Mouse (Mus musculus): ENCODE results near the gene Fxyd3. TPM values are rescaled to one million over a fixed set of nuclear protein-coding genes. Genes with fewer than 3 reads are reported as not detected.

Gene Fxyd3
- polyA plus RNA-seq, 1 experiment from 2014 or later = 6.3 TPM

DNA sequence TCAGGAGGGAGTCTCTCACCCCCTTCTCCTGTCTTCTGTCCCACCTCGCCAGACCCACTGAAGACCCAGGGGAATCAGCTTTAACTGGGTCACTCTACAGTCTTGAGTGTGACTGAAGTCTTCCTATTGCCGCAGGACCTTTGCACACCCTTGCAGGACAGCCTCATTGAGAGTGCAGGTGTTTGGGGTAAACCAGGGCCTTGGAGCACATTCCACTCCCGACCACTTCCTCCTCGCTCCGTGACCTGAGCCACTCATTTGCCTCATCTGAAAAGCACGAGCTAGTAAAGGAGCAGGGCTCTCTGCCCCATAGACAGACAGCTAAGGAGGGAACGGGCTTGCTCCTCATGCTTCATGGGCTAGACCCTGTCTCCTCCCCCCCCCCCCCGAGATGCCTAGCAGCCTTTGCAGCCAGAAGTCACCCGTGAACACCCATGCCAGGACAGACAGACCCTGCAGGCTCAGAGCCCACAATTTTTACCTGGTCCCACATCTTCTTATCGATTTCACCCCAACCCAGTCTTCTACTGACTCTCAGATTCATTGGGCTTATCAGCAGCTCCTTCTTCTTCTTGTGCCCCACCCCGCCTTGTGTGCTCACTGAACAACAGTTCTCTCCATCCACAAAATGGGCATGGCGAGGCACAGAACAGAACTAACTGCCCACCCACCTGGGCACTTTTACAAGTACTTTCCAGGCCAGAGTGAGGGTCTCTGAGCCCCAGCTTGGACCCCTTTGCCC lies 36.1 kb downstream of the Fxyd3 start:
- H3K27ac ChIP-seq (ENCODE audit: low read depth, low read length) = no peak overlapping the region
- no peak overlapping the region for H3K4me2 ChIP-seq (replicated peaks; ENCODE audit: low read depth, low read length)
- DNase-seq (ENCODE audit: low spot score) (no peak), ATAC-seq (ENCODE audit: low FRiP score) (no peak)
- no peaks in the 10 kb centered on the region for H3K9me3 ChIP-seq (ENCODE audit: control insufficient read depth, low read length)
- no peak overlapping the region for H3K4me3 ChIP-seq (ENCODE audit: low read depth, low read length)
- 79% methylated on average over 11 of the region's 12 CpGs for WGBS
- H3K36me3 ChIP-seq (ENCODE audit: control insufficient read depth, insufficient read depth, low read length) = no peaks in the 10 kb centered on the region
- no peaks in the 10 kb centered on the region for H3K4me1 ChIP-seq (replicated peaks; ENCODE audit: control insufficient read depth, insufficient read depth, low read length)
- peaks cover 25% of the 10 kb centered on the region for H3K27me3 ChIP-seq (ENCODE audit: control insufficient read depth, insufficient read depth, low read length)
- no peak overlapping the region for H3K9ac ChIP-seq (ENCODE audit: low read depth, low read length)

DNA sequence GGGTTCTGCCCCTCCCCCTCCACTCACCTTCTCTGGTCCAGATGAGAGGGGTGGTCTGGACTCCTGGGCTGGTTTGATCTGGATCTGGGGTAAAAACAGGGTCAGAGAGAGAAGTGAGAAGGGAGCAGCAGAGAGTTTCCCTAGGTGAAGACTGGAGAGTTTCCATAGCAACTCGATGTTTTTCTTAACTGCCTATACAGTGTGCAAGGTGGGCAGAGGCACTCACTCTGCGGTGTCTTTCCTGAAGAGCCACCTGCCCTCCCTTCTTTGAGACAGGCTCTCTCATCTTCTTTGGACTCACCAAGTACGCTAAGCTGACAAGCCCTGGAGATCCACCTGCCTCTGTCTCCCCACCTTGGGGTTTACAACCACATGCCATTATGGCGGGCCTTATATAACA lies 37.5 kb downstream of the Fxyd3 start:
- ATAC-seq (ENCODE audit: low FRiP score) = no peak
- Histone ChIP-seq H3K4me2 (replicated peaks; ENCODE audit: low read depth, low read length) (no peak overlapping the region), H3K9me3 (ENCODE audit: control insufficient read depth, low read length) (no peaks in the 10 kb centered on the region), H3K36me3 (ENCODE audit: control insufficient read depth, insufficient read depth, low read length) (no peaks in the 10 kb centered on the region), H3K4me3 (ENCODE audit: low read depth, low read length) (no peak overlapping the region), H3K9ac (ENCODE audit: low read depth, low read length) (no peak overlapping the region), H3K27me3 (ENCODE audit: control insufficient read depth, insufficient read depth, low read length) (peaks cover 23% of the 10 kb centered on the region), H3K27ac (ENCODE audit: low read depth, low read length) (no peak overlapping the region), H3K4me1 (replicated peaks; ENCODE audit: control insufficient read depth, insufficient read depth, low read length) (no peaks in the 10 kb centered on the region)
- DNase-seq (ENCODE audit: low spot score) = no peak
- 88% methylated on average over 4 of the region's 4 CpGs for WGBS

DNA sequence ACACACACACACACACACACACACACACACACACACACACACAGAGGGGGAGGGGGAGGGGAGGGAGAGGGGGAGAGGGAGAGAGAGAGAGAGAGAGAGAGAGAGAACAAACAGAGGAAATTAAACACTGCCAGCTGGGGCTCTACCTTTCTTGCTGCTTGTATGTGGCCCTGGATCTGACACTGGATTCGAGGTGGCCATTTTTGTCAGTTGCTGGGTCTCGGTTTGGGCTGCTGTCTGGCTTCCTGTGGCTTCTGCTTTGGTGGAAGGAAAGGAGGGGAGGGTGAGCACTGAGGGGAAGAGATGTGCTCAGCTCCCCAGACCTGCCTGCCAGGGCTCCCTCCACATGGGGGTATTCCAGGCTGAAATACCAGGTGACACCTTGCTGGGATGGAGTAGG lies 38.8 kb downstream of the Fxyd3 start:
- no peaks in the 10 kb centered on the region for H3K4me1 ChIP-seq (replicated peaks; ENCODE audit: control insufficient read depth, insufficient read depth, low read length)
- WGBS = 72% methylated on average over 2 of the region's 2 CpGs

DNA sequence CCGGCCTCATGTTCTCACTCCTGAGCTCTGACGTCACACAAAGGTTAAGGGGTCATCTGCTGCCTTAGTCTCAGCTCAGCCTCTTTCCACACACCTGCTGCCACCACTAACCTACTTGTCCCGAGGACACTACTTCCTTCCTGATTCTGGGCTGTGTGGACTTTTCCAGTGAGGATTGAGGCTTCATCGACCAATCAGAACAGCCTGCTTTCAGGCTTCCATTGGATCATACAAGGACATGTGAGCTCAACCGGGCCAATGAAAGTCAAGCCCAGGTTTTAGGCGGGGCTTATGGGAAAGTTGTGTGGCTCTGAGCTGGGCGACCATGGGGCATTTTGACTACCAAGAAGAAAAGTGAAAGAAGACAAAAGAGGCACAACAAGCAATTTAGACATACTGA lies 39.6 kb downstream of the Fxyd3 start:
- no peak for DNase-seq (ENCODE audit: low spot score)
- no peaks in the 10 kb centered on the region for H3K9me3 ChIP-seq (ENCODE audit: control insufficient read depth, low read length)
- 84% methylated on average over 7 of the region's 7 CpGs for WGBS

More for the DNA sequence above, 38.8 kb downstream of the Fxyd3 start:
- Histone ChIP-seq H3K27me3 (ENCODE audit: control insufficient read depth, insufficient read depth, low read length) (peaks cover 12% of the 10 kb centered on the region), H3K4me3 (ENCODE audit: low read depth, low read length) (no peak overlapping the region), H3K27ac (ENCODE audit: low read depth, low read length) (no peak overlapping the region), H3K9ac (ENCODE audit: low read depth, low read length) (no peak overlapping the region), H3K9me3 (ENCODE audit: control insufficient read depth, low read length) (no peaks in the 10 kb centered on the region), H3K4me2 (replicated peaks; ENCODE audit: low read depth, low read length) (no peak overlapping the region), H3K36me3 (ENCODE audit: control insufficient read depth, insufficient read depth, low read length) (no peaks in the 10 kb centered on the region)
- ATAC-seq (ENCODE audit: low FRiP score) (no peak), DNase-seq (ENCODE audit: low spot score) (no peak)

DNA sequence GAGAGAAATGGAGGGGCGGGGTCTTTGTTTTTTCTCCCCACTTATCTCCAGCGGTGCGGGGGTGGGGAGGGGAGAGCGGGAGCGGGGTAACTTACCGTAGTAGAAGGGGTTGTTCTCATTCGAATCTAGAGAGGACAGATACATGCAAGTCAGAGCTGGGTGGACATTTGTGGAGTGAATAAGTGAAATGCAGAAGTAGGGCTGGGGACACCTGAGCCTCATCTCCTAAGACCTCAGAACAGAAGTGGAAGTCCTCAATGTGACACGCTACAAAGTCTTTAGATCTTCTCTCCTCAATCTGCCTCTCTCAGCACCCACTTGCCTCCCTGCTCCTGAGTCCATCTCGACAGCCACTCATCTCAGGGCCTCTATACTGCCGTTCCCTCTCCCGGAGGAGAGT lies 41.2 kb downstream of the Fxyd3 start:
- Histone ChIP-seq H3K36me3 (ENCODE audit: control insufficient read depth, insufficient read depth, low read length) (no peaks in the 10 kb centered on the region), H3K27ac (ENCODE audit: low read depth, low read length) (no peak overlapping the region), H3K9ac (ENCODE audit: low read depth, low read length) (no peak overlapping the region), H3K27me3 (ENCODE audit: control insufficient read depth, insufficient read depth, low read length) (no peaks in the 10 kb centered on the region), H3K9me3 (ENCODE audit: control insufficient read depth, low read length) (no peaks in the 10 kb centered on the region), H3K4me2 (replicated peaks; ENCODE audit: low read depth, low read length) (no peak overlapping the region), H3K4me1 (replicated peaks; ENCODE audit: control insufficient read depth, insufficient read depth, low read length) (no peaks in the 10 kb centered on the region), H3K4me3 (ENCODE audit: low read depth, low read length) (no peak overlapping the region)
- DNase-seq (ENCODE audit: low spot score) (no peak), ATAC-seq (ENCODE audit: low FRiP score) (no peak)
- WGBS = 76% methylated on average over 11 of the region's 11 CpGs

More for the DNA sequence above, 39.6 kb downstream of the Fxyd3 start:
- Histone ChIP-seq H3K4me3 (ENCODE audit: low read depth, low read length) (no peak overlapping the region), H3K36me3 (ENCODE audit: control insufficient read depth, insufficient read depth, low read length) (no peaks in the 10 kb centered on the region), H3K4me2 (replicated peaks; ENCODE audit: low read depth, low read length) (no peak overlapping the region), H3K27ac (ENCODE audit: low read depth, low read length) (no peak overlapping the region), H3K27me3 (ENCODE audit: control insufficient read depth, insufficient read depth, low read length) (peaks cover 9% of the 10 kb centered on the region), H3K4me1 (replicated peaks; ENCODE audit: control insufficient read depth, insufficient read depth, low read length) (no peaks in the 10 kb centered on the region), H3K9ac (ENCODE audit: low read depth, low read length) (no peak overlapping the region)
- no peak for ATAC-seq (ENCODE audit: low FRiP score)

DNA sequence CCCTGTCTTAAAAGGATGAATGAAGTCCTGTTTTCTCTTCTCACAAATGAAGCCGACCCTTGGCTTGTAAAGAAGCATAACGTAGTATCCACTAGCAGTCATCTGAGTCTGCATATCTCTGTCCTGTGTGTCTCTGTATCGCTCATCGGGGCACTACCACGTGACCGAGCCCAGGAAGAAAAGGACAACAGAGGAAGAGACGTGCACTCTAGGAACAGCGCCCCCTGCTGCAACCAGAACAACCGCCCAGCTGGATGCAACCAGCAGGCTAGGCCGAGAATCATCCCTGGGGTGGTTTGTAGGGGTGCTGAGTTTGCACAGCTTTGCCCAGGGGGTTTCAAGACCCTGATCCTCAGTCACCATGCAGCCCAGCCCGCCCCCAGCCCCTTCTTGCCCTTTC lies 41.7 kb downstream of the Fxyd3 start:
- whole genome bisulfite sequencing = 64% methylated on average over 11 of the region's 11 CpGs
- Histone ChIP-seq H3K4me2 (replicated peaks; ENCODE audit: low read depth, low read length) (no peak overlapping the region), H3K36me3 (ENCODE audit: control insufficient read depth, insufficient read depth, low read length) (no peaks in the 10 kb centered on the region), H3K9ac (ENCODE audit: low read depth, low read length) (no peak overlapping the region), H3K4me3 (ENCODE audit: low read depth, low read length) (no peak overlapping the region), H3K9me3 (ENCODE audit: control insufficient read depth, low read length) (no peaks in the 10 kb centered on the region), H3K4me1 (replicated peaks; ENCODE audit: control insufficient read depth, insufficient read depth, low read length) (no peaks in the 10 kb centered on the region), H3K27me3 (ENCODE audit: control insufficient read depth, insufficient read depth, low read length) (no peaks in the 10 kb centered on the region), H3K27ac (ENCODE audit: low read depth, low read length) (no peak overlapping the region)
- peak; percentile 15 for DNase-seq (ENCODE audit: low spot score)
- no peak for ATAC-seq (ENCODE audit: low FRiP score)

DNA sequence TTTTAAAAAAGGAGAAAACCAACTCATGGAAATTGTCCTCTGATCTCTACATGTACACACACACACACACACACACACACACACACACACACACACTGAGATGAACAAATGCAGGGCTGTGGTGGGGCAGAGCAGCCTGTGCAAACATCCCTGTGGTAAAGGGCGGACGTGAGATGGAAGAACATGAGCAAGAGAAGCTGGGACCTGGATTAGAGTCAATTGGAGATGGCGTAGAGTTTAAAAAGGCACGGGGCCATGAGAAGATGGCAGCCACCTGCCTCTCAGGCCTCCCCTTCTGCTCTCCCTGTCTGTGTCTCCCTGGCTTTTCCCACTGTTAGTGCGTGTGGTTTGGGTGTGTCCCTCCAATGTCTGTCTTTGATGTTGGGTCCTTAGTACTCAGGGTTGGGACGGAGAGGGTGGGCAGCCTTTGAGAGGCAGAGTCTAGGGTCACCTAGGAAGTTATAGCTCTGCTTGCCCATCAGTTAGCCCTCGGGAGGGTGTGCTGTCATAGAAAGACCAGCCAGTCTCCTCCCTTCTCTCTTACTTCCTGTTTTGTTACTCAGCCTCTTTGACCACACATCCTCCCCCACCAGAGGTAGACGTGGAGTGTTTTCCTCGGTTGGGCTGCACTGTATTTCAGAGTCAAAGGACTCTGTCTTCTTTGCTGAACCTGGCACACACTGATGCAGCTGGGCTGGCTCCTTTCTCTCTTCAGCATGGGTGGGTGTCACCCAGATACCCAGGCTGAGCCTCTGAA lies 42.9 kb downstream of the Fxyd3 start:
- H3K9ac ChIP-seq (ENCODE audit: low read depth, low read length) = no peak overlapping the region
- H3K27ac ChIP-seq (ENCODE audit: low read depth, low read length) = no peak overlapping the region
- no peaks in the 10 kb centered on the region for H3K36me3 ChIP-seq (ENCODE audit: control insufficient read depth, insufficient read depth, low read length)
- H3K4me3 ChIP-seq (ENCODE audit: low read depth, low read length) = no peak overlapping the region
- 71% methylated on average over 9 of the region's 9 CpGs for WGBS
- H3K9me3 ChIP-seq (ENCODE audit: control insufficient read depth, low read length) = no peaks in the 10 kb centered on the region
- ATAC-seq (ENCODE audit: low FRiP score) (no peak), DNase-seq (ENCODE audit: low spot score) (no peak)
- no peak overlapping the region for H3K4me2 ChIP-seq (replicated peaks; ENCODE audit: low read depth, low read length)
- H3K27me3 ChIP-seq (ENCODE audit: control insufficient read depth, insufficient read depth, low read length) = no peaks in the 10 kb centered on the region
- no peaks in the 10 kb centered on the region for H3K4me1 ChIP-seq (replicated peaks; ENCODE audit: control insufficient read depth, insufficient read depth, low read length)

DNA sequence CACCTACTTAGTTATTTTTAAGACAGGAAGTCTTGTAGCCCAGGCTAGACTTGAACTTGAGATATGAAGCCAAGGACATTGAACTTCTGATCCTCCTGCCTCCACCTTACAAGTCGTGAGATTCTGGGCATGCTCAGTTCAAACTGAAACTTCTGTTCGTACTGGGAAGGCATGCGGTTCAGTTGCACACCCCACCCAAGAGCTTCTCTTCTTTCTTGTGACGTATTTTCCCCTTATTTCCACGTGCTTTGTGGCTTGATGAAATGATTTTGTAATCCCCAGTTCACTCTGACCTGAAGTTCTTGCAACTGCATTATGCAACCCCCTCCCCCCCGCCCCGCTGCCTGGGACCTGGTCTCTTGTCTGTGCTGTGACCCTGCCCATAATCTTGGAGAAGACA lies 44.8 kb downstream of the Fxyd3 start:
- Histone ChIP-seq H3K27ac (ENCODE audit: low read depth, low read length) (no peak overlapping the region), H3K27me3 (ENCODE audit: control insufficient read depth, insufficient read depth, low read length) (no peaks in the 10 kb centered on the region), H3K36me3 (ENCODE audit: control insufficient read depth, insufficient read depth, low read length) (no peaks in the 10 kb centered on the region), H3K9ac (ENCODE audit: low read depth, low read length) (no peak overlapping the region), H3K4me1 (replicated peaks; ENCODE audit: control insufficient read depth, insufficient read depth, low read length) (no peaks in the 10 kb centered on the region), H3K4me2 (replicated peaks; ENCODE audit: low read depth, low read length) (no peak overlapping the region), H3K4me3 (ENCODE audit: low read depth, low read length) (no peak overlapping the region), H3K9me3 (ENCODE audit: control insufficient read depth, low read length) (no peaks in the 10 kb centered on the region)
- DNase-seq (ENCODE audit: low spot score) = no peak
- no peak for ATAC-seq (ENCODE audit: low FRiP score)
- WGBS = 82% methylated on average over 7 of the region's 7 CpGs

DNA sequence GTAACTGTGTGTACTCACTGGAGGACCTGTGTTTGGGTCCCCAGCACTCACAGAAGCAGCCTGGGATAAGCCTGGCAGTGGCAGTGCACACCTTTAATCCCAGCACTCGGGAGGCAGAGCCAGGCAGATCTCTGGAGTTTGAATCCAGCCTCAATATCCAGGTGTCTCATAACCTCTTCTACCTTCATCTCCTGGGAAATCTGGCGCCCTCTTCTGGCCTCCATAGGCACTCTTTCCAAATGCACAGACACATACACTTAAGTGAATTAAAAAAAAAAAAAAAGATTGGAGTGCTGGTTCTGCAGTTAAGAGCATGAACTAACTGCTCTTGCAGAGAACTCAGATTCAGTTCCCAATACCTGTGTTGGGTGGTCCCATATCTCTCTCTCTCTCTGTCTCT lies 45.8 kb downstream of the Fxyd3 start:
- DNase-seq (ENCODE audit: low spot score) = no peak
- H3K36me3 ChIP-seq (ENCODE audit: control insufficient read depth, insufficient read depth, low read length) = no peaks in the 10 kb centered on the region

More for the DNA sequence above, 45.8 kb downstream of the Fxyd3 start:
- H3K9me3 ChIP-seq (ENCODE audit: control insufficient read depth, low read length) = no peaks in the 10 kb centered on the region
- no peak overlapping the region for H3K9ac ChIP-seq (ENCODE audit: low read depth, low read length)
- ATAC-seq (ENCODE audit: low FRiP score) = no peak
- 76% methylated on average over 2 of the region's 2 CpGs for WGBS
- no peak overlapping the region for H3K4me2 ChIP-seq (replicated peaks; ENCODE audit: low read depth, low read length)
- no peak overlapping the region for H3K27ac ChIP-seq (ENCODE audit: low read depth, low read length)
- H3K27me3 ChIP-seq (ENCODE audit: control insufficient read depth, insufficient read depth, low read length) = no peaks in the 10 kb centered on the region
- no peak overlapping the region for H3K4me3 ChIP-seq (ENCODE audit: low read depth, low read length)
- H3K4me1 ChIP-seq (replicated peaks; ENCODE audit: control insufficient read depth, insufficient read depth, low read length) = no peaks in the 10 kb centered on the region

All from hindbrain, embryonic 11.5 days (tissue).